Mouse (Mus musculus): Measurements from ENCODE around the gene Aatk. TPM values are rescaled to one million over a fixed set of nuclear protein-coding genes. Genes with fewer than 3 reads are reported as not detected.

Gene Aatk
- polyA plus RNA-seq, 1 experiment from 2014 or later, result 34.6 TPM

DNA sequence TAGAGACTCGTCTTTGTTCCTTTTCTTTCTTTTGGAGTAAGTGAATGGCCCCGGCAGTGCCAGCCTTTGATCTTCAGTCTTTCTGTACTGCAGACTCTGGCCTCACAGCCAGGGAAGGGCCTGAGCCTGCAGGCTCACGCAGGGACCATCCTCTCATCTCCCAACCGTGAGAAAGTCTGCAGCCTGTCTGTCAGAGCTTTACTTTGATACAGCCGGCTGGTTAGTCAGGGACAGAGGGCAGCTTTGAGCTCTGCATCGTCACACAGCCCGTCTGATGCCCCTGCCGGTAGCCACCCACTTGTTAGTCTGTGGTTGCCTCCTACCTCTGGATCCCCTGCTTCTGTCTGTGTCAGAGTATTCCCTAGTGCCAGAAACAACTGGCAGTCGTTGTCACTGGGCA is 81.9 kb downstream of the Aatk start:
- 5% methylated on average over 9 of the region's 9 CpGs for WGBS
- Histone ChIP-seq H3K36me3 (ENCODE audit: control insufficient read depth, insufficient read depth, low read length) (no peaks in the 10 kb centered on the region), H3K9ac (replicated peaks; ENCODE audit: low read length) (peak overlapping the region; percentile 2; the same call in 1 of the 2 replicates), H3K4me1 (ENCODE audit: control insufficient read depth, insufficient read depth, low read length) (peaks cover 6% of the 10 kb centered on the region), H3K27me3 (ENCODE audit: control insufficient read depth, insufficient read depth, low read length) (no peaks in the 10 kb centered on the region), H3K4me3 (replicated peaks; ENCODE audit: low read depth, low read length) (no peak overlapping the region), H3K4me2 (ENCODE audit: low read length) (no peak overlapping the region), H3K9me3 (ENCODE audit: control insufficient read depth, low read length) (no peaks in the 10 kb centered on the region), H3K27ac (replicated peaks; ENCODE audit: low read depth, low read length) (peak overlapping the region; percentile 3)
- DNase-seq (peak; percentile 30), ATAC-seq (ENCODE audit: low FRiP score, low TSS enrichment) (no peak)

DNA sequence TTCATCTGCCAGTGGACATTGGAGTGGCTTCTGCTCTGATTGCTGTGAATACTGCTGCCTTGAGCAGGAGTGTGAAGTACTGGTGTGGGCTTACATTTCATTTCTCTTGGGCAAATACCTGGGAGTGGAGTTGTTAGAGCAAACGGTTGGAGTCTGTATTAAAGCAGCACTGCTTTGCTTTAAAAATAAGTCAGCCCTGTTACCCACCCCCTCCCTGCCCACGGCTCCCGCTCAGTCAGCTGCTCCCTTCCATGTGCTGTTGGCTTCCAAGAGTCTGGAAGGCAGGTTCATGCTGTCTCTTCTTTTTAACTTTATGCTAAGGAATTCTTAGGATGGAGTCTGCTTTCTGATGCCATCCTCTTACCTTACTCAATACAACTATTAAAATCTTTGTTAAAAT is 85.5 kb downstream of the Aatk start:
- Histone ChIP-seq H3K9me3 (ENCODE audit: control insufficient read depth, low read length) (no peaks in the 10 kb centered on the region), H3K4me1 (ENCODE audit: control insufficient read depth, insufficient read depth, low read length) (no peaks in the 10 kb centered on the region; the same call in 1 of the 2 replicates), H3K27me3 (ENCODE audit: control insufficient read depth, insufficient read depth, low read length) (no peaks in the 10 kb centered on the region), H3K9ac (replicated peaks; ENCODE audit: low read length) (no peak overlapping the region), H3K36me3 (ENCODE audit: control insufficient read depth, insufficient read depth, low read length) (no peaks in the 10 kb centered on the region), H3K4me3 (replicated peaks; ENCODE audit: low read depth, low read length) (no peak overlapping the region), H3K4me2 (ENCODE audit: low read length) (no peak overlapping the region), H3K27ac (replicated peaks; ENCODE audit: low read depth, low read length) (no peak overlapping the region)
- DNase-seq (no peak), ATAC-seq (ENCODE audit: low FRiP score, low TSS enrichment) (no peak)
- 81% methylated on average over 3 of the region's 3 CpGs for WGBS

DNA sequence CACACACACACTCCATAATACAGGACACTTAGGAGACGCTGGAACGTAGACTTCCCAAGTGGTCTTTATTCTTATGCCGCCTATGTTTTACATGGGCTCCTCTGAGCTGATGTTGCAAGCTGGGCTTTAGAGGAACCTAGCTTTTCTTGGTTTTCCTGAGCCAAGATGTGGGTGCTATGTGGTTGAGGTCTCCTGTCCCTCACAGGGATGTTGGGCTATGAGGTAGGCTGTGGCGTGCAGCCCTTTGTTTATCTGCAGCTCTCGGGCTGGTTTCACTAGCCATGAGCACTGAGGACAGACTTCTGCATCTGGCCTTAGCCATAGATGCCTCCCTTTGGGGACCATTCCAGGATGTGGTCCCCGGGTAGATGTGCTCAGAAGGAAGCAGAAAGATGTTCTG is 86.3 kb downstream of the Aatk start:
- no peak overlapping the region for H3K27ac ChIP-seq (replicated peaks; ENCODE audit: low read depth, low read length)
- H3K27me3 ChIP-seq (ENCODE audit: control insufficient read depth, insufficient read depth, low read length), result no peaks in the 10 kb centered on the region
- no peak overlapping the region for H3K4me2 ChIP-seq (ENCODE audit: low read length)
- no peak for DNase-seq
- H3K4me1 ChIP-seq (ENCODE audit: control insufficient read depth, insufficient read depth, low read length), result no peaks in the 10 kb centered on the region; the same call in 1 of the 2 replicates
- no peaks in the 10 kb centered on the region for H3K9me3 ChIP-seq (ENCODE audit: control insufficient read depth, low read length)
- H3K9ac ChIP-seq (replicated peaks; ENCODE audit: low read length), result no peak overlapping the region
- 96% methylated on average over 6 of the region's 6 CpGs for WGBS
- ATAC-seq (ENCODE audit: low FRiP score, low TSS enrichment), result no peak
- H3K36me3 ChIP-seq (ENCODE audit: control insufficient read depth, insufficient read depth, low read length), result no peaks in the 10 kb centered on the region
- H3K4me3 ChIP-seq (replicated peaks; ENCODE audit: low read depth, low read length), result no peak overlapping the region

DNA sequence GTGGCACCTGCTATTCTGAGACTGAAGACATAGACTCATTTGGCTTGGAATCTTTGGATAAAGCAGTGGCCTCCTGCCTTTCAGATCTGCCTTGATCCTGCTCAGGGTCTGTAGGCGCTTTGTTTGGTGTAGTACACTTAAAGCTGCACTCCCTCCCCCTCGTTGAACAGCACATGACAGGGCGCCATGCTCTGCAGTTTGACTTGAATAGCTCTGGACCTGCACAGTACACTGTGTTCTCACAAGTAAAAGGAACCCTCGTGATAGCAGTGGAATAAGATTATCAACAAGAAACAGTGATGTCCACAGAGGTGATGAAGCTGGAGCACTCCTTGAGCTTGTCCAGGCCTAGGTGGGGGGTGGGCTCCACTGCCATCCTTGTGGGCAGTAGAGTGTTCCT is 87.3 kb downstream of the Aatk start:
- Histone ChIP-seq H3K4me1 (ENCODE audit: control insufficient read depth, insufficient read depth, low read length) (no peaks in the 10 kb centered on the region; the same call in 1 of the 2 replicates), H3K4me2 (ENCODE audit: low read length) (no peak overlapping the region), H3K9me3 (ENCODE audit: control insufficient read depth, low read length) (no peaks in the 10 kb centered on the region), H3K9ac (replicated peaks; ENCODE audit: low read length) (no peak overlapping the region), H3K36me3 (ENCODE audit: control insufficient read depth, insufficient read depth, low read length) (no peaks in the 10 kb centered on the region), H3K4me3 (replicated peaks; ENCODE audit: low read depth, low read length) (no peak overlapping the region), H3K27me3 (ENCODE audit: control insufficient read depth, insufficient read depth, low read length) (no peaks in the 10 kb centered on the region), H3K27ac (replicated peaks; ENCODE audit: low read depth, low read length) (no peak overlapping the region)
- ATAC-seq (ENCODE audit: low FRiP score, low TSS enrichment) (no peak), DNase-seq (no peak)
- WGBS, result 69% methylated on average over 4 of the region's 4 CpGs

DNA sequence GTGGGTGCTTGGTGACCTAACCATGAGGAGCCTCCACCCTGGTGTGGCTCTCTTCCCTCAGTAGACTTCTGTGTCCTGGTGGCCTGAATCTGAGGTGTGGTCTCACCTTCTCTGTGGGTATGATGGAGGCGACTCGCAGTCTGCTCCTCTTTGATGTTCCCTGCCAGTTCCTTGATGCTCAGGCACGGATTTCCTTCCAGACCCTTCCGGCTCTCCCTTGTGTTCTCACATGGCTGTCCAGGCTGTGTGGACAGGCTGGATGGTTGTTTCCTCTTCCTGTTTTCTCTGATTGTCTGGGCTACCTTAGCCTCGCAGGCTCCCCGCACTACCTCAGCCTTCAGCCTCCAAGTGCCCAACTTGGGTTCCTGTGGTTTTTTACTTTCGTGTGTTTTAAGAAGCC is 88.1 kb downstream of the Aatk start:
- no peak overlapping the region for H3K9ac ChIP-seq (replicated peaks; ENCODE audit: low read length)
- no peak overlapping the region for H3K4me3 ChIP-seq (replicated peaks; ENCODE audit: low read depth, low read length)
- no peak for ATAC-seq (ENCODE audit: low FRiP score, low TSS enrichment)
- 90% methylated on average over 7 of the region's 7 CpGs for WGBS
- no peaks in the 10 kb centered on the region for H3K9me3 ChIP-seq (ENCODE audit: control insufficient read depth, low read length)
- H3K27ac ChIP-seq (replicated peaks; ENCODE audit: low read depth, low read length), result 0 out of 2 replicates have a peak overlapping the region, but pooled peaks have one; percentile 13
- no peaks in the 10 kb centered on the region for H3K27me3 ChIP-seq (ENCODE audit: control insufficient read depth, insufficient read depth, low read length)
- no peak overlapping the region for H3K4me2 ChIP-seq (ENCODE audit: low read length)
- H3K36me3 ChIP-seq (ENCODE audit: control insufficient read depth, insufficient read depth, low read length), result no peaks in the 10 kb centered on the region
- no peak for DNase-seq
- H3K4me1 ChIP-seq (ENCODE audit: control insufficient read depth, insufficient read depth, low read length), result no peaks in the 10 kb centered on the region

MicroRNA genes within 50 kb of the gene (microRNA counts, 519-probe panel; counts per million panel counts)
- microRNA mmu-miR-338-3p (3,315 counts per million, percentile 15 among the panel's probes with 10 or more counts), microRNA mmu-miR-338-5p (not detected)

Small RNA genes lying within 50 kb of the gene (microRNA-seq; reads per million reads assigned to microRNA genes)
- gene Gm25948 (not detected), gene Mir3065 (not detected), gene Mir338 (not detected)

Other genes with a start within 250 kb of the Aatk start
- gene Chmp6, start 133.7 kb downstream of the Aatk start, polyA plus RNA-seq (2014; fragmentation: Nextera tagmentation; extraction: Ambion mirVana), result 100 and 104 TPM in 2 replicates
- 11.0 and 11.2 TPM in 2 replicates for gene Baiap2, start 104.4 kb downstream of the Aatk start, polyA plus RNA-seq (2014; fragmentation: Nextera tagmentation; extraction: Ambion mirVana)
- 27.6 and 31.9 TPM in 2 replicates for gene Cep131, start 39.7 kb upstream of the Aatk start, polyA plus RNA-seq (2014; fragmentation: Nextera tagmentation; extraction: Ambion mirVana)
- 15.9 and 18.0 TPM in 2 replicates for gene Tepsin, start 51.6 kb upstream of the Aatk start, polyA plus RNA-seq (2014; fragmentation: Nextera tagmentation; extraction: Ambion mirVana)
- gene Ndufaf8, start 51.8 kb upstream of the Aatk start, polyA plus RNA-seq (2014; fragmentation: Nextera tagmentation; extraction: Ambion mirVana), result 61.2 and 61.3 TPM in 2 replicates
- gene Slc38a10, start 104.2 kb upstream of the Aatk start, polyA plus RNA-seq (2014; fragmentation: Nextera tagmentation; extraction: Ambion mirVana), result 88.3 and 119 TPM in 2 replicates
- 20.0 and 25.9 TPM in 2 replicates for gene Bahcc1, start 185.8 kb upstream of the Aatk start, polyA plus RNA-seq (2014; fragmentation: Nextera tagmentation; extraction: Ambion mirVana)

Measured in midbrain, embryonic 14.5 days (tissue).